Mouse (Mus musculus) MEL (cell line): ENCODE measurements around the gene Prkce.

Experiments used
- BHLHE40 ChIP-seq: IDR thresholded peaks from 2 replicates; pipeline ENCODE4 v1.6.1; 2012; ENCODE audit warnings: low read depth, mild to moderate bottlenecking, inconsistent platforms, low read length, improper control_type of control experiment, borderline replicate concordance
- CTCF ChIP-seq, 3 experiments: IDR thresholded peaks in 2 of 3; conservative IDR thresholded peaks in 1 of 3; 2 replicates each; pipeline ENCODE4 v1.5.1; 2011 to 2012; ENCODE audit warnings: low read length in 3 of 3, low read depth in 2 of 3, mild to moderate bottlenecking in 2 of 3, improper control_type of control experiment in 1 of 3, inconsistent platforms in 1 of 3, mixed read lengths in 1 of 3, moderate library complexity in 1 of 3; ENCODE audit not compliant: control insufficient read depth in 1 of 3, insufficient read depth in 1 of 3, poor library complexity in 1 of 3, severe bottlenecking in 1 of 3
- EP300 ChIP-seq, 2 experiments: IDR thresholded peaks; 2 replicates each; pipeline ENCODE4 v1.6.1; 2011; ENCODE audit warnings: improper control_type of control experiment in 2 of 2, low read length in 2 of 2, low read depth in 1 of 2, mild to moderate bottlenecking in 1 of 2
- GATA1 ChIP-seq: IDR thresholded peaks from 2 replicates; pipeline ENCODE4 v1.6.1; 2011; ENCODE audit warnings: low read depth, low read length, improper control_type of control experiment
- JUND ChIP-seq: IDR thresholded peaks from 2 replicates; pipeline ENCODE4 v1.6.1; 2011; ENCODE audit warnings: low read depth, mild to moderate bottlenecking, improper control_type of control experiment, low read length
- KAT2A ChIP-seq: conservative IDR thresholded peaks from 2 replicates; pipeline ENCODE4 v1.6.1; 2012; ENCODE audit warnings: low read depth, low read length, improper control_type of control experiment, inconsistent platforms
- MAFK ChIP-seq: IDR thresholded peaks from 2 replicates; pipeline ENCODE4 v1.6.1; 2011; ENCODE audit warnings: low read depth, mild to moderate bottlenecking, low read length, improper control_type of control experiment, borderline replicate concordance
- MAZ ChIP-seq: IDR thresholded peaks from 2 replicates; pipeline ENCODE4 v1.6.1; 2012; ENCODE audit warnings: low read depth, mild to moderate bottlenecking, inconsistent platforms, low read length, improper control_type of control experiment
- MEF2A ChIP-seq: IDR thresholded peaks from 2 replicates; pipeline ENCODE4 v1.6.1; 2014; ENCODE audit warnings: low read depth, mild to moderate bottlenecking, inconsistent platforms, low read length, improper control_type of control experiment; ENCODE audit not compliant: poor library complexity, insufficient replicate concordance, severe bottlenecking; ENCODE audit errors: extremely low read depth
- MYC ChIP-seq: IDR thresholded peaks from 2 replicates; pipeline ENCODE4 v1.6.1; 2011; ENCODE audit warnings: low read depth, mild to moderate bottlenecking, low read length, improper control_type of control experiment, moderate library complexity
- NELFE ChIP-seq: IDR thresholded peaks from 2 replicates; pipeline ENCODE4 v1.6.1; 2011; ENCODE audit warnings: low read depth, low read length, improper control_type of control experiment
- POLR2A ChIP-seq, 2 experiments: IDR thresholded peaks; 2 replicates each; pipeline ENCODE4 v1.6.1; 2011 to 2012; ENCODE audit warnings: low read length in 2 of 2, mild to moderate bottlenecking in 2 of 2, control low read depth in 1 of 2, improper control_type of control experiment in 1 of 2, low read depth in 1 of 2, moderate library complexity in 1 of 2; ENCODE audit not compliant: control insufficient read depth in 1 of 2, insufficient read depth in 1 of 2, poor library complexity in 1 of 2
- UBTF ChIP-seq: IDR thresholded peaks from 2 replicates; pipeline ENCODE4 v1.6.1; 2012; ENCODE audit warnings: low read depth, mild to moderate bottlenecking, inconsistent platforms, low read length, improper control_type of control experiment, moderate library complexity, borderline replicate concordance; ENCODE audit not compliant: insufficient read depth
- USF1 ChIP-seq: IDR thresholded peaks from 2 replicates; pipeline ENCODE4 v1.6.1; 2014; ENCODE audit warnings: low read depth, mild to moderate bottlenecking, inconsistent platforms, low read length, improper control_type of control experiment, moderate library complexity

DNA sequence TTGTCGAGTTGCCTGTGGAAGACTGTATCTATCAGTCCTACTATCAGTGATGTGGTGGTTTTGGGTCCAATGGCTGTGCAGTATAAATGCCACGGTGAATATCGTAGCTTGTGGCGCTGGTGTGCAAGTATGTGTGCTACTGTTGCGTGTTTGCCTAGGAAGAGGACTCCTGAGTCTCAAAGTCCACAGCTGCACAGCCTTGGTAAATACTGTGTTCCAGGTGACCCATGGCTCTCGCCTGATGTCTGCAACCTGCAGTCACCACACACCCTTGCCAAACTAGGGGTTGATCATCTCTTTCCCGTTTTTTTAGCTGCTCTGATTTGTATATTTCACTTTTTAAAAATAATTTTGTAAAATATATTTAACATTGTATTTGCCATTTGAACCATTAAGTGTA lies 273.5 kb downstream of the Prkce start:
- TF ChIP-seq EP300 (IDR thresholded peaks at IDR 0.05; ENCODE audit: low read depth in 1 of 2, low read length in 2 of 2) (no peak), GATA1 (no peak), POLR2A (IDR thresholded peaks at IDR 0.05; ENCODE audit: control insufficient read depth in 1 of 2, insufficient read depth in 1 of 2, low read depth in 1 of 2, low read length in 2 of 2, poor library complexity in 1 of 2) (no peak), CTCF (IDR thresholded peaks at IDR 0.05 in 2 of 3, conservative IDR thresholded peaks at IDR 0.05 in 1 of 3; ENCODE audit: control insufficient read depth in 1 of 3, insufficient read depth in 1 of 3, low read depth in 2 of 3, low read length in 3 of 3, poor library complexity in 1 of 3, severe bottlenecking in 1 of 3) (no peak), USF1 (no peak), BHLHE40 (no peak), MAFK (no peak), MEF2A (no peak), JUND (no peak), MYC (no peak), KAT2A (no peak), UBTF (no peak), MAZ (no peak), NELFE (no peak)
